Mouse (Mus musculus): ENCODE data around the gene Midn.

GRCm38 (mm10) chr10:80170052-80170451, 22.0 kb downstream of the Midn start:
- TF ChIP-seq CTCF (IDR thresholded peaks at IDR 0.05; ENCODE audit: borderline replicate concordance, insufficient read depth, low read length) (no peak), POLR2A (IDR thresholded peaks at IDR 0.05; ENCODE audit: low read depth, low read length) (no peak)
